In genomic region chr1:160993851-160994250, GRCm38 (mm10) we compare ENCODE assay signal across 15 mouse cellular contexts.
"Had no signal": no experiment of that assay in that cellular context is flagged by ENCODE, and none has a peak within 500 bp of the region (broad histone marks: within the 10 kb centered on the region; RNA-seq: fewer than 3 reads in every experiment).

No protein-coding gene starts in this region.

- H3K36me3 ChIP-seq: midbrain, embryonic 12.5 days; neural tube, embryonic 12.5 days; stomach, embryonic 15.5 days had no signal

- H3K4me3 ChIP-seq: megakaryocyte, embryonic 14.5 days; midbrain, embryonic 12.5 days; neural tube, embryonic 12.5 days; stomach, embryonic 15.5 days had no signal

- H3K27me3 ChIP-seq: midbrain, embryonic 12.5 days; neural tube, embryonic 12.5 days; stomach, embryonic 15.5 days had no signal

- DNase-seq: lung, adult 18-20 months; lung, embryonic 14.5 days; lung, postnatal 10 days; lung, postnatal 36 days; right cerebral cortex, postnatal 14 days; thymus, adult 2 months; thymus, postnatal 25 days; thymus, postnatal 4 days had no signal

- H3K9me3 ChIP-seq: megakaryocyte, embryonic 14.5 days; midbrain, embryonic 12.5 days; neural tube, embryonic 12.5 days; stomach, embryonic 15.5 days had no signal

- H3K27ac ChIP-seq: liver, embryonic 14.5 days; macrophage; midbrain, embryonic 12.5 days; neural tube, embryonic 12.5 days; stomach, embryonic 15.5 days; stomach, postnatal 0 days had no signal

- H3K9ac ChIP-seq: liver, embryonic 14.5 days; lung, embryonic 14.5 days; midbrain, embryonic 12.5 days; neural tube, embryonic 12.5 days; stomach, embryonic 15.5 days had no signal

- H3K4me1 ChIP-seq: midbrain, embryonic 12.5 days; neural tube, embryonic 12.5 days; stomach, embryonic 15.5 days had no signal

- H3K4me2 ChIP-seq: lung, embryonic 14.5 days; midbrain, embryonic 12.5 days; neural tube, embryonic 12.5 days; stomach, embryonic 15.5 days had no signal
